Mouse (Mus musculus): ENCODE data around the gene Ccdc152. TPM values are rescaled to one million over a fixed set of nuclear protein-coding genes. Genes with fewer than 3 reads are reported as not detected.

Gene Ccdc152
- total RNA-seq, 2 experiments from 2014 or later, result not detected

Other genes starting within 250 kb of the Ccdc152 start
- gene Selenop, start 35.0 kb downstream of the Ccdc152 start, total RNA-seq (2021), result 100 to 1,000 TPM; 135 to 147 TPM